Mouse (Mus musculus) stomach, embryonic 16.5 days (tissue): ENCODE results near the gene Xylt1. TPM values are rescaled to one million over a fixed set of nuclear protein-coding genes. Genes with fewer than 3 reads are reported as not detected.

ENCODE experiments used
- ATAC-seq: fragments of 200-750 bp; cut with Nextera tagmentation; 2 replicates; pipeline ENCODE4 v1.8.0; 2017; ENCODE audit warnings: moderate number of reproducible peaks, moderate TSS enrichment; ENCODE audit not compliant: insufficient read depth, low FRiP score
- H3K27ac ChIP-seq: fragments of 300-500 bp; sonication (generic); 2 replicates; pipeline ENCODE4 v1.5.1; 2014; ENCODE audit warnings: low read length
- H3K27me3 ChIP-seq: fragments of 300-500 bp; sonication (generic); 2 replicates; pipeline ENCODE4 v1.6.1; 2014; ENCODE audit warnings: low read length, control low read depth, mixed read lengths; ENCODE audit not compliant: control insufficient read depth, insufficient read depth
- H3K36me3 ChIP-seq: fragments of 300-500 bp; sonication (generic); 2 replicates; pipeline ENCODE4 v1.6.1; 2014; ENCODE audit warnings: low read length; ENCODE audit not compliant: control insufficient read depth, insufficient read depth
- H3K4me1 ChIP-seq: fragments of 300-500 bp; sonication (generic); 2 replicates; pipeline ENCODE4 v1.6.1; 2014; ENCODE audit warnings: low read length, control low read depth, mixed read lengths; ENCODE audit not compliant: control insufficient read depth, insufficient read depth
- H3K4me2 ChIP-seq: fragments of 300-500 bp; sonication (generic); 2 replicates; pipeline ENCODE4 v1.6.1; 2014; ENCODE audit warnings: low read depth, low read length, mixed read lengths
- H3K4me3 ChIP-seq: fragments of 300-500 bp; sonication (generic); replicated peaks from 2 replicates; pipeline ENCODE4 v1.5.1; 2014; ENCODE audit warnings: mild to moderate bottlenecking, low read length
- H3K9ac ChIP-seq: fragments of 300-500 bp; sonication (generic); 2 replicates; pipeline ENCODE4 v1.6.1; 2014; ENCODE audit warnings: low read length
- H3K9me3 ChIP-seq: fragments of 300-500 bp; sonication (generic); replicated peaks from 2 replicates; pipeline ENCODE4 v1.6.1; 2016; ENCODE audit warnings: low read length, control low read depth; ENCODE audit not compliant: control insufficient read depth
- WGBS: fragments of 180-500 bp; shearing (Covaris S2); extraction: QIAGEN DNeasy Blood & Tissue Kit; methylation state at CpG from one replicate; pipeline ENCODE4 v1.1.7; 2014; 5-methylcytosine and 5-hydroxymethylcytosine counted together
- polyA plus RNA-seq: library from polyadenylated mRNA; unstranded; fragments of >200 nt; fragmentation: Nextera tagmentation; extraction: Ambion mirVana; gene quantifications from 2 replicates; pipeline ENCODE4 v1.2.1, GENCODE M21; 2015

Gene Xylt1
- polyA plus RNA-seq, 1 experiment from 2014 or later = 0.79 TPM

DNA sequence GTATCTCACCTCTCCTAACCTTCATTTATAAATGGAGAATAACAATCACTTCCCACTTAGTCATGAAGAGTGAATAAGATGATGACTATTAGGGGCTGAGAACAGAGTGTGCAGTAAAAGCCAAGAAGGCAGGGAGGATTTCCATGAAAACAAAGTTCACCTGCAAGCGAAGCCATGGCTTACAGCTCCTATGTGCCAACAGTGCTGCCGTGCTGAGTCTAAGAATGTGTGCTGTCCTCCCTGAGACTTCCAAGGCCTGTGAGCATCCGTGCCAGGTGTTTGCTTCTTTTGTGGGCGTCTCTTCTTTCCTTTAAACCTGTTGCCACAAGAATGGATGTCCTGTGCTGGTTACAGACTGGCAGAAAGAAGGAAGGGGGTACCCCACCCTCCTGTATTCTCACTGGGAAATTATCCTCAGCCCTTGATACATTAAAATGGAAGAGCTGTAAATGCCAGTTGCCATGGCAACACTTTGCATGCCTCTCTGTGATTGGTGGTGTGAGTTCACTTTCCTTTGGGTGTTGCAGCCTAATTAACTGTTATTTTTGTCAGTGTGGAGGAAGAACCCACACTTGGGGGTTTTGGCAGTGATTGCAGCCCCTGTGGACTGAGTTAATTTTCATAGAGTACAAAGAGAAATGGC is 318.7 kb downstream of the Xylt1 start:
- Histone ChIP-seq H3K4me3 (no peak overlapping the region), H3K9ac (no peak overlapping the region), H3K9me3 (no peaks in the 10 kb centered on the region), H3K27me3 (no peaks in the 10 kb centered on the region), H3K36me3 (no peaks in the 10 kb centered on the region), H3K4me1 (no peaks in the 10 kb centered on the region), H3K27ac (no peak overlapping the region), H3K4me2 (no peak overlapping the region)
- ATAC-seq = no peak
- WGBS = 60% methylated on average over 4 of the region's 4 CpGs

- Histone ChIP-seq H3K4me1 (no peaks in the 10 kb centered on the region), H3K9me3 (no peaks in the 10 kb centered on the region), H3K4me3 (no peak overlapping the region), H3K27me3 (no peaks in the 10 kb centered on the region), H3K27ac (no peak overlapping the region), H3K4me2 (no peak overlapping the region), H3K36me3 (no peaks in the 10 kb centered on the region), H3K9ac (no peak overlapping the region)
- WGBS = 54% methylated on average over 6 of the region's 6 CpGs
- ATAC-seq = no peak
Measured at GRCm38 (mm10) chr7:117700066-117700465, 319.3 kb downstream of the Xylt1 start.

DNA sequence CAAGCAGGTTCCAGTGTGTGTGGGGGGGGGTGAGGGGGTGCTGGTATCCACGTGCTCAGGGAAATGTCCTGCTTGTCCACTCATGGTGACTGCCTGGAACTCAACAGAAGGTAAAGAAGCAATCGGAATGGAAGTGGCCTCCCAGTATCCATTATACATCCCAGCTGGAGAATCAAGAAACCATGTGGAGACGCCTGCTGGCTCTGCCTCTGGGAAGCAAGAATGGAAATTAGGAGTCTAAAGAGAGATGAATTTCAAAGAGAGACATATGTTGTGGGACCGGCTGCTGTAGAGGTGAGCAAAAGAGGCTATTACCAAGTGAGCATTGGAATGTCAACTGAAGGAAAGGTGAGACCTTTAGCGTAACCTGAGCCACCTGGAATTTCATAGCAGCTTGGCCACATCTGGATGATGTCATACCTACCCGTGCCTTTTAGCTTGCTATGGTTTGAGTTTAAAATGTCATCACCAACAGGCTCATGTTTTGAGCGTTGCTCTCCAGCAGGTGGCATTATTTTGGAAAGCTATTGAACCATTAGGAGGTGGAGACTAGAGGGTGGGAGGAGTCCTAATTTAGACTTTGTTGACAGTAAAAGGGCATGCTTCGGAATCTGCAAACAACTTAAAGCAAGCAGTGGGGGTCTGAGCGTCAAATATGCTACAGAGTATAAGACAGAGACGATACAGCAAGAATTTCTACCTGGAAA is 329.3 kb downstream of the Xylt1 start:
- 48% methylated on average over 10 of the region's 10 CpGs for WGBS
- no peak for ATAC-seq
- no peak overlapping the region for H3K27ac ChIP-seq

GRCm38 (mm10) chr7:117716876-117717408 is 336.2 kb downstream of the Xylt1 start:
- Histone ChIP-seq H3K4me2 (no peak overlapping the region), H3K4me3 (no peak overlapping the region), H3K27ac (no peak overlapping the region), H3K27me3 (no peaks in the 10 kb centered on the region), H3K9me3 (no peaks in the 10 kb centered on the region), H3K9ac (no peak overlapping the region), H3K4me1 (no peaks in the 10 kb centered on the region), H3K36me3 (no peaks in the 10 kb centered on the region)
- WGBS = 83% methylated on average over 5 of the region's 5 CpGs
- ATAC-seq = no peak

More for the DNA sequence above, 329.3 kb downstream of the Xylt1 start:
- Histone ChIP-seq H3K4me1 (no peaks in the 10 kb centered on the region), H3K27me3 (no peaks in the 10 kb centered on the region), H3K9me3 (no peaks in the 10 kb centered on the region), H3K4me3 (no peak overlapping the region), H3K9ac (no peak overlapping the region), H3K4me2 (no peak overlapping the region), H3K36me3 (no peaks in the 10 kb centered on the region)

- H3K4me2 ChIP-seq = no peak overlapping the region
- no peaks in the 10 kb centered on the region for H3K4me1 ChIP-seq
- no peaks in the 10 kb centered on the region; the same call in 1 of the 2 replicates for H3K9me3 ChIP-seq
- 62% methylated on average over 6 of the region's 6 CpGs for whole genome bisulfite sequencing
- no peaks in the 10 kb centered on the region for H3K36me3 ChIP-seq
- H3K27me3 ChIP-seq = no peaks in the 10 kb centered on the region
- no peak overlapping the region for H3K9ac ChIP-seq
- H3K27ac ChIP-seq = no peak overlapping the region
- no peak overlapping the region for H3K4me3 ChIP-seq
- no peak for ATAC-seq
Measured at GRCm38 (mm10) chr7:117720426-117720825, 339.6 kb downstream of the Xylt1 start.
